Mouse (Mus musculus): ENCODE data around the gene Leng9. TPM values are rescaled to one million over a fixed set of nuclear protein-coding genes. Genes with fewer than 3 reads are reported as not detected.

The Leng9 gene
- polyA plus RNA-seq, 3 experiments from 2014 or later: 6.3 to 9.5 (median 7.2) TPM

- no peak for ATAC-seq
These were observed 6.1 kb downstream of the Leng9 start for GRCm38 (mm10) chr7:4144046-4144445.

- ATAC-seq: no peak
These were observed 6.7 kb downstream of the Leng9 start for GRCm38 (mm10) chr7:4143506-4143905.

GRCm38 (mm10) chr7:4142796-4143445, 7.3 kb downstream of the Leng9 start:
- ATAC-seq: no peak

GRCm38 (mm10) chr7:4141648-4142325, 8.4 kb downstream of the Leng9 start:
- ATAC-seq: no peak

- no peak for ATAC-seq
These were observed 10.8 kb downstream of the Leng9 start for GRCm38 (mm10) chr7:4139391-4139790.

- ATAC-seq: no peak
These were observed 11.5 kb downstream of the Leng9 start for GRCm38 (mm10) chr7:4138671-4139070.

- no peak for ATAC-seq
These were observed 12.0 kb downstream of the Leng9 start for GRCm38 (mm10) chr7:4138181-4138580.

- no peak for ATAC-seq
These were observed 12.4 kb downstream of the Leng9 start for GRCm38 (mm10) chr7:4137746-4138145.

GRCm38 (mm10) chr7:4136771-4137531, 13.2 kb downstream of the Leng9 start, which contains the start of gene Leng8:
Gene Leng8, plus strand, starts transcription at chr7:4137039.
- ATAC-seq: peak; percentile 95

GRCm38 (mm10) chr7:4136404-4136770, 13.8 kb downstream of the Leng9 start:
- ATAC-seq: no peak

GRCm38 (mm10) chr7:4134911-4135310, 15.3 kb downstream of the Leng9 start:
- ATAC-seq: no peak

- ATAC-seq: no peak
These were observed 17.2 kb downstream of the Leng9 start for GRCm38 (mm10) chr7:4132998-4133397.

GRCm38 (mm10) chr7:4132581-4132980, 17.6 kb downstream of the Leng9 start:
- ATAC-seq: no peak

- no peak for ATAC-seq
These were observed 18.2 kb downstream of the Leng9 start for GRCm38 (mm10) chr7:4131964-4132363.

- ATAC-seq: peak; percentile 83
These were observed 19.3 kb downstream of the Leng9 start for GRCm38 (mm10) chr7:4130686-4131452.

GRCm38 (mm10) chr7:4128860-4129259, 21.3 kb downstream of the Leng9 start:
- no peak for ATAC-seq

- no peak for ATAC-seq
These were observed 22.3 kb downstream of the Leng9 start for GRCm38 (mm10) chr7:4127894-4128293.

- ATAC-seq: no peak
These were observed 23.0 kb downstream of the Leng9 start for GRCm38 (mm10) chr7:4126992-4127785.

GRCm38 (mm10) chr7:4125306-4125705, 24.9 kb downstream of the Leng9 start:
- ATAC-seq: no peak

GRCm38 (mm10) chr7:4124856-4125255, 25.3 kb downstream of the Leng9 start:
- ATAC-seq: no peak

GRCm38 (mm10) chr7:4124315-4124759, 25.8 kb downstream of the Leng9 start:
- ATAC-seq: peak; percentile 93

GRCm38 (mm10) chr7:4123732-4124131, 26.4 kb downstream of the Leng9 start:
- ATAC-seq: no peak
